Mouse (Mus musculus): ENCODE results near the gene Iqcn.

Gene Iqcn

GRCm38 (mm10) chr8:70679404-70679803, 23.9 kb upstream of the Iqcn start:
- DNase-seq (ENCODE audit: low spot score): no peak

DNA sequence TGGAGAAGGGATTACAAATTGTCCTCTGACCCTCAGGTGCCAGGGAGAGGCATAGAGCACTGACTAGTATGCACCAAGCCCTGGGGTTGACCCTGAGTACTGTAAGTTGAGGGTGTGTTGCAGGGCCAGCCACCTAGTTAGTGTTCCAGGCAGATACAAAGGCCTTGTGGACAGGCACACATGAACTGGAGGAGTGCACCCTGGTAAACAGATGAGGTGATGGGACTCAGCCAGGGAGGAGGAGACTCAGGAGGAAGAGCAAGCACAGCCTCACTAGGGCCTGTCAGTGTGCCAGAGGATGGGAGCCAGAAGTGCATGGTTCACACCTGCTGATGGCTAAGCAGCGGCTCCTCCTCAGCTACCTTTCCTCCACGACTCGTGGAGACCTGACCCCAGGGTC, 23.2 kb upstream of the Iqcn start:
- no peak for DNase-seq (ENCODE audit: low spot score)

- no peak for DNase-seq (ENCODE audit: low spot score)
These were observed 21.8 kb upstream of the Iqcn start for GRCm38 (mm10) chr8:70681410-70681809.

DNA sequence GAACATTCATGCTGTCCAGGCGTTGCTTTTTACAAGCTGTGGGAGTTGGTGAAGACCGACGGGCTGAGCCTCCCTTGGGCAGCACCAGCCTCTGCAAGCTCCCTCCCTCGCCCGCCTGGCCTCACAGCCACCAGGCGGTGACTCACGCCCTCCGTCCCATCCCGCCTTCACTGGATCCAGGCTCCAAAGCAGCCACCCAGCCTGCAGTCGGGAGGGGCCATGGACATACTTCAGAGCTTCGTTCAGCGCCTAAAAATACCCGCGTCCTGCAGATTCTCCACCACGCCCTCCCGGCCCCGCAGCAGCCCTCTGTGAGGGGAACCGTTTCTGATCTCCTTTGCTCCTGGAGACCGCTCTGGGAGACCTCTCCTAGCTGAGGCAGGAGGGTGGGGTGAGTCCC, 21.1 kb upstream of the Iqcn start:
- peak; percentile 68 for DNase-seq (ENCODE audit: low spot score)

GRCm38 (mm10) chr8:70682692-70683091, 20.6 kb upstream of the Iqcn start:
- DNase-seq (ENCODE audit: low spot score): no peak

GRCm38 (mm10) chr8:70684291-70684690, 19.0 kb upstream of the Iqcn start:
- no peak for DNase-seq (ENCODE audit: low spot score)

DNA sequence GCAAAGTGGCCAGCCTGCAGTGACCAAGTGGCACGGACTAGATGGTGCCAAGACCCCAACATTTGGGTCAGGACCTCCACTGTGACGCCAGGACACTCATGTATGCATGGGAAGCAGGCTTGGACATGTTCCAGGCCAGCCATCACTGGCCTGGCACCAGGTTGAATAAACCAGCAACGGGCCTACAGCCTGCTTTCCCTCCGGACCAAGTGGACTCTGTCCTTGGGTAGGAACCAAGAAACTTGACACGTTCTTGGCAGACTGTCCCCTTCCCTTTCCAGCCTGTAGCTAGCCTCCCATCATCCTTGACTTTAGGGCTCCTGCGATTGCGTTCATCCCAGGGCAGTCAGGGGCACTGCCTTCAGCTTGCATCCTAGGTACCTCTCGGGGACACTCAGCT, 15.7 kb upstream of the Iqcn start:
- peak; percentile 53 for DNase-seq (ENCODE audit: low spot score)

GRCm38 (mm10) chr8:70688136-70688535, 15.1 kb upstream of the Iqcn start:
- DNase-seq (ENCODE audit: low spot score): no peak

- no peak for DNase-seq (ENCODE audit: low spot score)
These were observed 13.3 kb upstream of the Iqcn start for GRCm38 (mm10) chr8:70689892-70690390.

DNA sequence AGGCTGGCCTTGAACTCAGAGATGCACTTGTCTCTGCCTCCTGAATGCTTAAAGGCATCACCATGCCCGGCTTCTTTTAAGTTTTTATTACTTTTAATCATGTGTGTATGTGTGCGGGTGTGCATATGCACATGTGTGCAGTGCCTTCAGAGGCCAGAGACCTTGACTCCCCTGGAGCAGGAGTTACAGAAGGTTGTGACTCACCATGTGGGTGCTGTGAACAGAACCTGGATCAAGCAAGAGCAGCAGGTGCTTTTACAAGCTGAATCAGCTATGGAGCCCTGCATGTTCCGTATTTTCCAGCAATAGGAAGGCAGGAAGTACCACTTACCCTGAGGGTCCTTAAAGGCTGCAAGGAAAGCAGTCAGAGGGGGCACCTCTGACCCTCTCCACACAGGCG, 12.0 kb upstream of the Iqcn start:
- no peak for DNase-seq (ENCODE audit: low spot score)

DNA sequence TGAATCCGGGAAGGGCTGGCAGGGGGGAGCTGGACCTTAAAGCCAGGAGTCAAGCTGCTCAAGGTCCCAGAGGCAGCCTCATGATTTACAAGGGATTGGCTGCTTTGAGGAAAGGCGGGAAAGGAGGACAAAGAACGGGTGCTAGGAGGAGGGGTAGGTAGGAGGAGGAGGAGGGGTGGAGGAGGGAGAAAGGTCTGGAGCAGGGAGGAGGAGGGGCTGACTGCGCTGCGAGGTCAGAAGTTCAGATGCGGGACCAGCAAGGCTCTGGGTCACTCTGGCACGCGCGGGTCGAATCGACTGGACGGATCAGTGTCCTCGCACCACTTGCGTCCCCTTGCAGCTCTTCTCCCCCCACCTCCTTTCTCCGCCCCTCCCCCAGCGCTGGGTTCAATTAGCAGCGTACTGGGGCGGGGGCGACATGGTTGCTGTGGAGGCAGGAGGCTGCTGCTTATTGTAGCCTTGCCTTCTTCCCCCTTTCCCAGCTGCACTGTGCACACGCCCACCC, 11.5 kb upstream of the Iqcn start:
- DNase-seq (ENCODE audit: low spot score): peak; percentile 44

- DNase-seq (ENCODE audit: low spot score): no peak
These were observed 9.6 kb upstream of the Iqcn start for GRCm38 (mm10) chr8:70693636-70694035.

DNA sequence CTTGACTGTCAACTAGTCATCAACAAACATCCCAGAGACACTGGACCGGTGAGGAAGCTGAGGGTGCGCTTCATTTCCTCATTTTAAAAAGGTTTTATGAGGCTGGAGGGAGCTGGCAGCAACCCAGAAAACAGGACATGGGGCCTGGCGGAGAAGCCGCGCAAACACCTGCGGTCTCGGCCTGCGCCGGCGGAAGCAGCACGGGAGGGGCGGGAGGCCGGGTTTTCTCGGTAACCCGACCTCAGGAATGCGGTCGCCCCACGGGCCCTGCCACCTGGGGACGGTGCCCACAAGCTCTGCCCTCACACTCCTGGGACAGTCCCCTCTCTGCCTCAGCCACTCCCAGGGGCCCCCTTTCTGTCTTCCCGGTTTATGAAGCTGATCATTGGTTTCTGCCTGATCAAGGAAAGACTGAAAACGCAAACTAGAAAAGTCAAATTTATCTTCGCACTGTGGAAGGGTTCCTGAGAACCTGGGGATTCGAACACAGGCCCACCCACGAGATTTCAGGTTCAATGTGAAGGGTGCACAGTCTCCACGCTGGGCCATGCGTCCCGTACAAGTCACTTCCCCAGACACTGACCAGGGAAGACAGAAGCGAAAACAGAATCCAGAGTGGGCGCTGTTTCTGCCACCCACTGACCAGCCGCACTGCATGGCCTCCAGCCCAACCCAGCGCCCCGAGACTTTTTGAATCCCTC, 7.8 kb upstream of the Iqcn start:
- DNase-seq (ENCODE audit: low spot score): peak; percentile 57

- DNase-seq (ENCODE audit: low spot score): peak; percentile 86
These were observed 7.0 kb upstream of the Iqcn start for GRCm38 (mm10) chr8:70696019-70696885.

- no peak for DNase-seq (ENCODE audit: low spot score)
These were observed 6.3 kb upstream of the Iqcn start for GRCm38 (mm10) chr8:70696946-70697345.

GRCm38 (mm10) chr8:70697366-70698250, 5.6 kb upstream of the Iqcn start:
- no peak for DNase-seq (ENCODE audit: low spot score)

DNA sequence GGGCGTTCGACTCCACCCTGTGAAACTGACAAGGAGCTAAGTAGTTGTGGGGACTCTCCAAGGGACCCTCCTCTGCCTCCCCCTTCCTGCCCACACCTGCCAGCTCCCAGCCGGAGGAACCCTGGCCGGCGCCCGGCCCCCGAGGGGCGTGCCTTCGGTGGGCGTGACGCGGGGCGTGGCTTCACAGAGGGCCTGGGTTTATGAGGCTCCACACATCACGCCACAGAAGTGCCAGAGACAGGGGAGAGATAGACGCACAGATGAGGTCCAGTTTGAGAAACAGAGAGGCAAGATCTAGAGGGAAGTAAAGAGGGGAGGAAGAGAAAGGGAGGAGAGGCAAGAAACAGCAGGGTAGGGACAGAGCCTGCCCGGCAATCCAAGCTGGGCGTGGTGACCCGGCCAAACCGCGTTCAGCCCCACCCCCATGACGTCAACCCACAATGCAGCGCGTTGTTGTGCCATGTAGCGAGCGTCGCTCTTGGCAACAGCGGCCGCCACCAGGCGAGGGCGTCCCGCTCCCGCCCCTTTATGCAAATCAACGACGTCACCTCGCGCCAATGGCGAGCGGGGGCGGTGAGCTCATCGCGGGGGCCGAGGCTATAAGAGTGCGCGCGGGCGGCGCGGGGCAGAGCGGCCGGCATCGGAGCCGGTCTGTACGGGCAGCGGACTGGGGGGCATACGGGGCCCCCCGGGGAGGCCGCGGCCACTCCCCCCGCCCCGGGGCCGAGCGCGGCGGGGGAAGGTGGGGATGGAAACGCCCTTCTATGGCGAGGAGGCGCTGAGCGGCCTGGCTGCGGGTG, 4.7 kb upstream of the Iqcn start, which contains the start of gene Jund:
Jund (plus strand) TSS at position 640 of the 800 bp plus-strand sequence.
- peak; percentile 99 for DNase-seq (ENCODE audit: low spot score)

DNA sequence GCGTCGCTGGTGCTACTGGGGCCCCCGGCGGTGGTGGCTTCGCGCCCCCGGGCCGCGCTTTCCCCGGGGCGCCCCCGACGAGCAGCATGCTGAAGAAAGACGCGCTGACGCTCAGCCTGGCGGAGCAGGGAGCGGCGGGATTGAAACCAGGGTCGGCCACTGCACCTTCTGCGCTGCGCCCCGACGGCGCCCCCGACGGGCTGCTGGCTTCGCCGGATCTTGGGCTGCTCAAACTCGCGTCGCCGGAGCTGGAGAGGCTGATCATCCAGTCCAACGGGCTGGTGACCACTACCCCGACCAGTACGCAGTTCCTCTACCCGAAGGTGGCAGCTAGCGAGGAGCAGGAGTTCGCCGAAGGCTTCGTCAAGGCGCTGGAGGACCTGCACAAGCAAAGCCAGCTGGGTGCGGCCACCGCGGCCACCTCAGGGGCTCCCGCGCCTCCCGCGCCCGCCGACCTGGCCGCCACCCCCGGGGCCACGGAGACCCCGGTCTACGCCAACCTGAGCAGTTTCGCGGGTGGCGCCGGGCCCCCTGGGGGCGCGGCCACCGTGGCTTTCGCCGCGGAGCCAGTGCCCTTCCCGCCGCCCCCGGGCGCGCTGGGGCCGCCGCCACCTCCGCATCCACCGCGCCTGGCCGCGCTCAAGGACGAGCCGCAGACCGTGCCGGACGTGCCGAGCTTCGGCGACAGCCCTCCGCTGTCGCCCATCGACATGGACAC, 4.0 kb upstream of the Iqcn start:
- no peak for DNase-seq (ENCODE audit: low spot score)

DNA sequence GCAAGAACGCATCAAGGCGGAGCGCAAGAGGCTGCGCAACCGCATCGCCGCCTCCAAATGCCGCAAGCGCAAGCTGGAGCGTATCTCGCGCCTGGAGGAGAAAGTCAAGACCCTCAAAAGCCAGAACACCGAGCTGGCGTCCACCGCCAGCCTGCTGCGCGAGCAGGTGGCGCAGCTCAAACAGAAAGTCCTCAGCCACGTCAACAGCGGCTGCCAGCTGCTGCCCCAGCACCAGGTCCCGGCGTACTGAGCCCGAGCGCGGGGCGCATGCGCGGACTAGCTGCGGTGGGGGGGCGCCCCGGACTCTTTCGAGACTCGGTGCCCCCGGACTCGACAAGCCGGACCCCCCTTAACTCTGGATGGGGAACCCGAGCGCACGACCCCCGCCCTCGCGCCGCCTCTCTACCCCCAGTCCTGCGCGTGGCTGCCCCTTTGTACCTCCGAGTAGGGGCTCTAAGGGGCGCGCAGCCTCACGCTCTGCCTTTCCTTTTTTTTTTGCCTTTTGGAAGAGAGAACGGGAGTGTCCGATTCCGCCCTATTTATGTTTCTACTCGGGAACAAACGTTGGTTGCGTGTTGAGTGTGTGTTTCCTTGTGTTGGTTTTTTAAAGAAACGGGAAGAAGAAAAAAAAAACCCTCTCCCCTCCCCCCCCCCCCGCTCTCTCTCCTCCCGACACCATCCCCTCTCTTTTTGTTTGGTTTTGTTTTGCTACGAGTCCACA, 3.3 kb upstream of the Iqcn start:
- DNase-seq (ENCODE audit: low spot score): peak; percentile 84

DNA sequence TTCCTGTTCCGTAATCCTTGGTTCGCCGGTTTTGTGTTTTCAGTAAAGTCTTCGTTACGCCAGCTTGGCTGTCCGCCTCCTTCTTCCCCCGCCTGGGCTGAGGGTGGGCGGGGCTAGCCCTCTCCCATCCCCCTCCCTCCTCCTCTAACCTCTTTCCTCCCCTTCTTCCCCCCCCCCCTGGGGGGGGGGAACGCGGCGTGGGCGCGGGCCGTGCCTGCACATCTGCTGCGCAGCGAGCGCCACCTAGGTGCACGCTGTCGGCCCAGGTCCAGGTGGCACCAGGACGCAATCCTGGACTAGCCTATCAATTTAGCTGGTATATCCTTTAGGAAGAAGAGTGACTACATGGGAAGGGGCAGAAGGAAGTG, 2.7 kb upstream of the Iqcn start:
- peak; percentile 93 for DNase-seq (ENCODE audit: low spot score)
